Mouse (Mus musculus) neural tube, embryonic 10.5 days (tissue): ENCODE measurements around the gene Sec22b.
A peak's percentile ranks its signal among the peaks of the same experiment; 100 is the strongest.

Experiments
- DNase-seq: peaks from one replicate; pipeline ENCODE4 v3.0.0-alpha.2; 2017; ENCODE audit warnings: low spot score; ENCODE audit errors: extremely low spot score

Gene Sec22b

DNA sequence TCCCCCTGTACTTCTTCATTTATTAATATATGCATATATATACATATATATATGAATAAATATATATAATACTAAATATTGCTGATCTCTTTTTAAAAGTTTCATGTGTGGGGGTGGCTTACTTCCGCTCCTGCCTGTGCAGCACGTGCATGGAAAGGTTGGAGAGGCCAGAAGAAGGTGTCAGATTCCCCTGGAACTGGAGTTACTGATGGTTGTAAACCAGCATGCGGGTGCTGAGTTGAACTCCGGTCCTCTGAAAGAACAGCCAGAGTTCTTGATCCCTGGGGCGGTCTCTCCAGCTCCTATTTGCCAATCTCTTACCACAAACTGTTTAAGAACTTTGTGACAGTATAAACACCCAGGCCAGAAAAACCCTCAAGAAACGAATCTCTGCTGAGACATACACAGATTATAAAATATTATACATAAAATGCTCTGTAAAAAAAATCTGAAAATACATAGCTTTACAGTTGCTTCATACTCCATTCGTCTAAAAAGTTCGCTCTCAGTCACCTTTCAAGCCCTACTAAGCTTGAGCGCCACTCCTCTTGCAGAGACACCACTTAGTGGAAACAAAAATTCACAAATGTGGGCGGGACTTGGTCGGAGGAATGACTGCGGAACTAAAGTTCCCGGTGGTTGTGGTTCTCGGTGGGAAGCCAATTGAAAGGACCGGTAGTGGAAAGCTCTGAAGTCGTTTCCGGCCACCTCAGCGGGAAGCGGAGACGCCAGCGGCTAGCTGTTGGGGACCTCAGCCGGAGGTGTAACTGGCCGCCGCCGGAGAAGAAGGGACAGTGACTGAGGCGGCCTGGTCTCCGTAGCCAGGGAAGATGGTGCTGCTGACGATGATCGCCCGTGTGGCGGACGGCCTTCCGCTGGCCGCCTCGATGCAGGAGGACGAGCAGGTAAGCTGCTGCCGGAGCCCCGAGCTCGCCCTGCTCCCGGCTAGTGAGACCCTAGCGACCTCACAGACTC, at the start of gene Sec22b:
Sec22b (plus strand) TSS at position 675 of the 975 bp plus-strand sequence.
- peak; percentile 82 for DNase-seq

DNA sequence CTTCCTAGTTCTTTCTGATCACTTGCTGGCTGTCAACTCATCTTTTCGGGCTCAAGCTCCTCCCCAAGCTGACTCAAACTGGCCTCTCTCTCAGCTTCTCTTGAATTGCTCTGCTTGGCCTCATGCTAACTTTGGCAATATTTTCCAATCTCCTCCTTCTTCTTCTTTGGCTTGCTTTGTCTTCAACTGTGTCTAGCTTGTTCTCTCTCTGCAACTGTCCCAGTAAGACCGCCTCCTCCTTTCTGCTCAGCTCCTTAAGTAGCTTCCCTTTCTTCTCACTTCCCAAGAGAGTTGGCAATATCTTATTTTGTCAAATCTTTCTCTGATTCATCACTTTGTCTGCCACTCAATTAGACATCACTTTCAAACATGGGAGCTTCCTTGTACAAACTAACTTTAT, 49.2 kb upstream of the Sec22b start:
- DNase-seq, result no peak

DNA sequence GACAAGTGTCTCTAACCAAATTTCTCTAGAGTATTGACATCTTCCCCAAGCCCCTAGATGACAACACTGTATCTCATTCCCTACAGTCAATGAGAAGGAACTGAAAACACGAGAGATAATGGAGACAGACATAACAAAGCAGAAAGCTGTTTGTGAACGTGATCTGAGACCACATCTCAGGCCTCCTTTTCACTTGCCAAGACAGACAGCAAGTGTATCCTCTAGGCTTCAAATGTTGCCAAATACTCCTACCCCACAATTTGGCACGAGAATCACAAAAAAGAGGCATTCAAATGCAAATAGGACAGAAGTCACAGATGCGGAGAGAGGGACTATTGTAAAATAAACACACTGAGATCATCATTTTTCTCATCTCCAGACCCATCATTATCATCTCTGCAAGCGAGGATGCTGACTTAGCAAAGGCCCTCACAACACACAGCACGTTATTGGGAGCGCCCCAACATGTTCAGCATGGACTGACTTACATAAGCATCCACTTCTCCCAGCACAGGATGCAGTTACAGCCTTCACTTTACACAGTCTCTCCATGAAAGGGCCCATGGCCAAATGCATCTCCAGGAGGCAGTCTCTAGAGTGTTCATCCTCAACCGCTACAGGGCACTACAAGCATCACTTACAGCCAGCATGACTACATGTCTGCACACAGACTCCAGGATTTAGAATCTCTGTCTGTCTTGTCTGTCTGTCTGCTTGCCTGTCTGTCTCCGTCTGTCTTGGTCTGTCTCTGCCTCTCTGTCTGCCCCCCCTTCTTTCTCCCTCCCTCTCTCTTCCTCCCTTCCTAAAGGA, 46.2 kb upstream of the Sec22b start:
- no peak for DNase-seq

GRCm38 (mm10) chr3:97859400-97859799, 41.6 kb upstream of the Sec22b start:
- no peak for DNase-seq

DNA sequence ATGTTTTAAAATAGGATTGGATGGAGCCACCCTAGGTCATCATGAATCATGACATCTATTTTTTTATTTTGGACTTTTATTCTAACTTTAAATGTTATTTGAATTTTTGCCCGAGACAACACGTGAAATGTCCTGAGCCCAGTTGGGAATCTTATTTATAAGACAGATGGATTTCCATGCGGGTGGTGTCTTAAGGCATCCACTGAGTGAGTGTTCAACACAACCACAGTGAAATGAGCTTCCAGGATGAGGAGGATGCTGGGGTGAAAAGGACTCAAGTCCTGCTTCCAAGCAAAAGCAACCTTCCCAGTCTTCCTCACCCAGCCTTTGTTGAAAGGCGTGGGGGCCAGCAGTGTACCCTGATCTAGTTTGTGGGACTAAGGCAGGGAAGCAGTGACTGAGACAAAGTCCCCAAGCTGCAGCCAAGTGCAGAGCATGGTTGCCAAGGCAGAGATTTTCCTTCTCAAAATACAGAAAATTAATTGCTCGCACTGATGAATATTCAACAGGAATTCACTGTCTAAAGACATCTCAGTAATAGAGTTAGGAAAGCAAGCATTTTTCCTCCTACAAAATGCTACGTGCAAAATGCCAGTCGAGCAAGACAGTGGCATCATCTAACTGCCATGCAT, 40.1 kb upstream of the Sec22b start:
- DNase-seq, result no peak

DNA sequence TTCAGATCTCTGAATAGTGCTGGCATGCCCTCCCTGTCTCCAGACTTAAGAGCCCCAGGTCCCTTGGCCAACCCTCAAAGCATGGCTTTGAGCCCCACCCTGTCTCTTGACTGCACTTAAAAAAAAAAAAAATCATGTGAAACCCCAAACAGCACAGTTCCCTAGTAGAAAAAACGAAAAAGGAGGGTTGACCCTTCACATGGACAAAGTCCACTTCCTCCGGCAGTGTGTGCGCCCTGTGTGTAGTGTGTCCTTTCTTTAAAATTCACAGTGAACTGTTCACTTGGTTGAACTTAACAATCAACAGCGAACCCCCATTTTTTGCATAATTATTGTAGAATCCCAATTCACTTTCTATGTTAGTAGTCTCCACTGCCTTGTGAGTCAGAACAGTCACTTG, 34.3 kb upstream of the Sec22b start:
- no peak for DNase-seq

- DNase-seq, result peak; percentile 67
Measured at GRCm38 (mm10) chr3:97867221-97868023, 33.6 kb upstream of the Sec22b start.

GRCm38 (mm10) chr3:97868024-97868689, 32.8 kb upstream of the Sec22b start:
- no peak for DNase-seq

DNA sequence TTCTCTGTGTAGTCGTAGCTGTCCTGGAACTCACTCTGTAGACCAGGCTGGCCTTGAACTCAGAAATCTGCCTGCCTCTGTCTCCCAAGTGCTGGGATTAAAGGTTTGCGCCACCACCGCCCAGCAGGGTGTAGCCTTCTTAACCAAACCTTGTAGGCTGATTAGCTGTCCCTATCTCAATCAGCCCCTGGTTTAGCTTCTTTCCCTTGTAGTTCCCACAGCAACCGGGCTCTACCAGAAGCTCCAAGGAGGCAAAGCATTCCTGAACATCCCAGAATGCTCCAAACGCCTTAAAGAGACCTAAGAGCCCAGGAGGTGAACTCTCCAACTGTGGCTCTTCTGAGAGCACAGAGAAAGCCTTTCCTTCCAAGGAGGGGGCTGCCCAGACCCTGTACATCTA, 32.3 kb upstream of the Sec22b start:
- DNase-seq, result no peak

DNA sequence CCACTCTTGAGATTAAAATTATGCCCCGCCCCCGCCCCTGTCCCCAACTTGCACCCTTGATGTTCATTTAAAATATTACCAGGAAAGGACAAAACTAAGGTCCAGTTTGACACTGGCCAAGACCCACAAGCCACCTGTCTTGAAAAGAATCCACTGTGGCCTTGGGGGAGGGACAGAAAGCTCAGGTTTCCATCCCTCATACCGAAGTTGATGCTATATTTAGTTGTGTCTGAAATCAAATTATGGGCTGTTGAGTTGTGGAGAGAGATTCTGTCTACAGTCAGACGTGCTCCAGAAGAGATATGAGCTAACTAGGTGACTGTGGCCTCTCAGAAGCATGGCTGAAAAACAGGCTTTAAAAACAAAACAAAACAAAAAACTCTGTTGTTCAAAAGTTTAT, 31.3 kb upstream of the Sec22b start:
- no peak for DNase-seq

DNA sequence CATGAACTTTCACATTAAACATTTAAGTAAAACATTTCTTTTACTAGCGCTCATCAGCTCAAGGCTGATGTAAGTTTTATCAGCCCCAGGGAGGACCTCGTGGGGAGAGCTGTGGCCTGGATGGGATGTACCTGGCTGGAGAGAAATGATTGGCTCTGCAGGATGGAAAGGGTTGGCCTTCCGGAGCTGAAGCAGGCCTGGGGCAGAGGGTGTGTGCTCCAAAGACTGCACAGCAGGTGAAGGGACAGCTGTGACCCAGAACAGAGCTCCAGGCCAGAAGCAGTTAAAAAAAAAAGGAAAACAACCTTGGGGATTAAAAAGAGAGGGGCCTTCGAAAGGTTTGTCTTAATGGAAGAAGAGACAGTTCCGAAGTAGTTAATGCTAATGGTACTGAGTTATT, 26.2 kb upstream of the Sec22b start:
- DNase-seq, result no peak

- no peak for DNase-seq
Measured at GRCm38 (mm10) chr3:97876259-97876658, 24.7 kb upstream of the Sec22b start.

- peak; percentile 78 for DNase-seq
Measured at GRCm38 (mm10) chr3:97879222-97879621, 21.8 kb upstream of the Sec22b start.

DNA sequence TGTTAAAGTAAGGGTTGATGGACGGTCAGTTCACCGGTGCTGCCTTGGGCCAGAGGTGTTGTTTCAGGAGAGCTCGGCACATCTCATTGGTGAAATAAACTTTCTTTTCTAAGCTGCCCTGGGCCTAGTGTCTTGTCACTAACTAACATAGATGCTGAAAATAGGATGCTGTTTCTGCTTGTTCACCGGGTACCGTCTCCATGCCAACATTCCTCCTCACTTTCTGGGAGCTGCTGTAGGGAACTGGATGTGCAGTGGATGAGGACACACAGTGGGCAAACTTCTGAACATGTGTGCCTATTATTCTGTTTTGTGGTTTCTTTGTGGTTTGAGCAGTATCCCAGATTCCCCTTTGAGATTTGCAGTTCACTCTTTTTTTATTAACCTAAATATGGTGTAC, 19.4 kb upstream of the Sec22b start:
- DNase-seq, result no peak

GRCm38 (mm10) chr3:97887785-97888167, 13.2 kb upstream of the Sec22b start:
- no peak for DNase-seq

DNA sequence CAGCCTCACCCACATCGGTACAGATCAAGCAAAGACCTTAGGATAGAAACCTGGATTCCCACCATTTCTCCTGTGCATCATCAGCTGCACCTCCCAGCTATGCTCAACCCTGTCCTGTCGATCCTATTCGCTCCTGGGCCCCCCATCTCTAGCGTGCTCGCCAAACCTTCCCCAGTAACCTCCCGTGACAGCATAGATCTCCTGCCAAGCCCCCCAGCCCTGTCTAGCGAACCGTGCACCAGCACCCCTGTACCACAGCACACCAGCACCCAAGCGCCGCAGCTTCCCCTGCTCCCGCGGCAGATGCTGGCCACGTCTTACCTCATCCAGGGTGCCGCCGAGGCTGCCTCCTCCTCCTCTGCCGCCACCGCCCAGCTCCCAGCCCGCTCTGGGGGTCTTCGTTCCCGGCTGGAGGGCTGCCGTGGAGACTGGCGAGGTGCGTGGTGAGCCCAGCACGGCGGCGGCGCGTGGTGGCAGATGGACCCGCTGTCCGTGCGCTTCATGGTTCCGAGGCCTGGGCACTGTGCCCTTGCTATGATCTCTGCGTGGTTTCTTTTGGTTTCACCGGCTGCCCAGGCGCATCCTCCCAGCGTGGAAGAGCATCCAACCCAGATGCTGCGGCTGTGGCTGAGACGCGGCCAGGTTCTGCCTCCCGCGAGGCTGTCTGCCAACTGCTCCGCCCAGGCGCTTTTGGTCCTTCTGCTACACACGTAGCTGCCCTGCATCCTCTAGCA, 12.7 kb upstream of the Sec22b start, which contains the start of gene Pde4dip:
Pde4dip (minus strand) TSS at position 540 of the 734 bp plus-strand sequence.
- DNase-seq, result peak; percentile 45

GRCm38 (mm10) chr3:97890205-97890604, 10.8 kb upstream of the Sec22b start:
- DNase-seq, result no peak

- DNase-seq, result peak; percentile 44
Measured at GRCm38 (mm10) chr3:97894695-97895094, 6.3 kb upstream of the Sec22b start.

DNA sequence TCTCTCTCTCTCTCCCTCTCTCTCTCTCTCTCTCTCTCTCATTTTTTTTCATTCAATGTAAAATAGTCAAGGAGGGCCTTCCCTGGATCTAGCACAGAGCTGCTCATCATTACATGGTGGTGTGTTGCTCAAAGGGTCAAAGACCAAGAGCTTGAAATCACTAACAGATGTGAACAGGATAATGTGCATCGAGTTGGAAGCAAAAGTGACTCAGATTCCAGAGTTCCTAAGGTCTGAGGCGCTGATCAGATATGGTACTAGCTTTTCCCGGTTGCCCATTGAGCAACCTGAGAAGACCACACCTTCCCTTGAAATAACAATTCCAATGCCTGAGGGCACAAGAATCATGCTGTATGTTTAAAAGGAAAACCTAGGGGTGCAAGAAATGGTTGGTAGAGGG, 2.6 kb upstream of the Sec22b start:
- no peak for DNase-seq

DNA sequence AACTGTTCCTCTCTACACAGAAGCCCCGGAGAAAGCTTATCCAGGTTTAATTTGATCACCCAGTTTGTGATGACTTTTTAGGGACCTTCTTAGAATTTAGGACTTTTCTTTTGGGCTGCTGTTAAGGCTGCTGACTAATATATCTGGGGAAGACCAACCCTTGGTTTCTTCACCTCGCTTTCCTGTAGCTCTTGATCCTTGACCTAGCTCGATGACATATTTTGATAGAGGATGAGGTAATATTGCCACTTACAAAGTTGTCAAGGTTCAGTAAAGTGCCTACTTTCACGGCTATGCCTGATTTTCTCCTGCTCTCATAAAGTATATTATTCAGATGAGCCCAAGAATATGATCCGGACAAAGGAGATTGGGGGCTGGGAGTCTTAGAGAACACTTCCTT, 596 bp downstream of the Sec22b start:
- no peak for DNase-seq
